Mouse (Mus musculus): ENCODE measurements around the gene Vamp8. TPM values are rescaled to one million over a fixed set of nuclear protein-coding genes. Genes with fewer than 3 reads are reported as not detected.
A peak's percentile ranks its signal among the peaks of the same experiment; 100 is the strongest.

Vamp8 gene
- total RNA-seq (2021), result 10 to 100 TPM; 51.8 to 52.7 TPM
- long read RNA-seq, experiment 1, transcript Vamp8-202 (2 exons, 2,076 nt), result minor isoform, 11 of 43 reads
- long read RNA-seq, experiment 1, transcript Vamp8-201 (3 exons, 820 nt), result major isoform, 32 of 43 reads
- long read RNA-seq, experiment 1, partial matches to known transcripts, result 0 of 43 reads
- long read RNA-seq, experiment 1, other reads (novel, unspliced or antisense), result 0 of 43 reads
- long read RNA-seq, experiment 2, transcript Vamp8-201 (3 exons, 820 nt), result major isoform, 34 of 43 reads
- long read RNA-seq, experiment 2, transcript Vamp8-202 (2 exons, 2,076 nt), result minor isoform, 7 of 43 reads
- long read RNA-seq, experiment 2, partial matches to known transcripts, result 1 of 43 reads
- long read RNA-seq, experiment 2, other reads (novel, unspliced or antisense), result 1 of 43 reads

- intact Hi-C loops (cut with DNase I; ENCODE audit: low total_unique reads), result no loop called here
Observed at GRCm38 (mm10) chr6:72389941-72390771, at the start of gene Vamp8. Gene Vamp8 (minus strand): TSS chr6:72390703.

DNA sequence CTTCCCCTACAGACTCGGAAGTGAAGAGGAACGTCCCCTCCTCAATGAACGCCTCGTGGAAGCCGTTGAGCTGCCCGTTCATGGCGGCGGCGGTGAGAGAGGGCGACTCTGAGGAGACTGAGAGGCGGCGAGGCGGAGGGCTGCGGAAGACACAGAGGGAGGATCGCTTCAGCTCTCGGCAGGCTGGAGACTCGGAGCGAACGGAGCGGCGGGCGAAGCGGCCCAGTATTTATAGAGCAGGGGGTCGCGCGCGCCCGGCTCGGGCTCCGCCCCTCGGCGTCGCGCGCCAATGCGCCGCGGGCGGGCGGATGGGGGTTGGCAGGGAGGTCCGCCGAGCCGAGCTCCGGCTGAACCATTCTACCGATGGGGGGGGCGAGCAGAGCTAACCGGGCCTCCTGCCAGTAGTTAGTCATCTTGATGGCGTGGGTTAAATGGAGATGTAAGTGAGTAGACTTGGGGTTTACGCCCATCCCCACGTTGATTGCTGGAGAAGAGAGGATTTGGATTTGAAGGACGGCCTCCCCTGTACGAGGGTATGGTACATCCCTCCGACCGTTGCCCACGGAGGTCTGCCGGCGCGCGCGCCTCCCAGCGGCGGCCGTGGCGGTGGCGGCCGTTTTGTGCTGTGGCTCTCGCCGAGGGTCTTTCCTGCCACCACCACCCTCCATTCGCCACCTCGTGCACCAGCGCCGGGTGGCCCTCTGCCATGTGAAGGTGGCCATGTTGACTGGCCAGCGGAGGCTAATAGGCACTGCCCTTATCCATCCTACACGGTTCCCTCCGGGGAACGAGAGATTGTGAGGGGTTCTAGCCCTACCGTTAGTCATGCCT lies 49.1 kb upstream of the Vamp8 start, which contains the start of gene Mat2a:
Mat2a (minus strand) TSS at position 204 of the 831 bp plus-strand sequence.
- DNase-seq, result peak; percentile 94
- intact Hi-C loops (cut with DNase I; ENCODE audit: low total_unique reads), result no loop called here

More at GRCm38 (mm10) chr6:72389941-72390771, at the start of gene Vamp8:
- peak; percentile 92 for DNase-seq

GRCm38 (mm10) chr6:72438862-72439354 lies 48.4 kb upstream of the Vamp8 start:
- DNase-seq, result peak; percentile 93
- intact Hi-C loops (cut with DNase I; ENCODE audit: low total_unique reads), result no loop called here

DNA sequence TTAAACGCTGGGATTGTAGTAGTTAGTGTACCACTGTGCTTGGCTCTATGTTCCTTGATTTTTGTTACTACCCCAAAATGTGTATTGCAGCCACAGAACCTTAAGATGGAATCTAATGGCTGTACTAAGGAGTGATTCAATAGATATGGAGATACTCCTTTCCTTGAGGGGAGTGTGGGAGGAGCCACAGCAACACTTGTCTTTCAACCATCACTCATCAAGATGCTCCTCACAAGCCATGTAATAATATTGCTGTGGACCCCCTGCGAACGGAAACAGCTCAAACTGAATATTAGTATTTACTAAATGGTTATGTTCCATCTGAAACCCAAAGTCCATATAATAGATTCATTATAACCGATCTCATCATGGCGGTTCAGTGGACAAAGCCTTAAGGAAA lies 47.7 kb upstream of the Vamp8 start:
- no peak for DNase-seq
- intact Hi-C loops (cut with DNase I; ENCODE audit: low total_unique reads), result no loop called here

GRCm38 (mm10) chr6:72432153-72432552 lies 41.6 kb upstream of the Vamp8 start:
- intact Hi-C loops (cut with DNase I; ENCODE audit: low total_unique reads), result no loop called here

DNA sequence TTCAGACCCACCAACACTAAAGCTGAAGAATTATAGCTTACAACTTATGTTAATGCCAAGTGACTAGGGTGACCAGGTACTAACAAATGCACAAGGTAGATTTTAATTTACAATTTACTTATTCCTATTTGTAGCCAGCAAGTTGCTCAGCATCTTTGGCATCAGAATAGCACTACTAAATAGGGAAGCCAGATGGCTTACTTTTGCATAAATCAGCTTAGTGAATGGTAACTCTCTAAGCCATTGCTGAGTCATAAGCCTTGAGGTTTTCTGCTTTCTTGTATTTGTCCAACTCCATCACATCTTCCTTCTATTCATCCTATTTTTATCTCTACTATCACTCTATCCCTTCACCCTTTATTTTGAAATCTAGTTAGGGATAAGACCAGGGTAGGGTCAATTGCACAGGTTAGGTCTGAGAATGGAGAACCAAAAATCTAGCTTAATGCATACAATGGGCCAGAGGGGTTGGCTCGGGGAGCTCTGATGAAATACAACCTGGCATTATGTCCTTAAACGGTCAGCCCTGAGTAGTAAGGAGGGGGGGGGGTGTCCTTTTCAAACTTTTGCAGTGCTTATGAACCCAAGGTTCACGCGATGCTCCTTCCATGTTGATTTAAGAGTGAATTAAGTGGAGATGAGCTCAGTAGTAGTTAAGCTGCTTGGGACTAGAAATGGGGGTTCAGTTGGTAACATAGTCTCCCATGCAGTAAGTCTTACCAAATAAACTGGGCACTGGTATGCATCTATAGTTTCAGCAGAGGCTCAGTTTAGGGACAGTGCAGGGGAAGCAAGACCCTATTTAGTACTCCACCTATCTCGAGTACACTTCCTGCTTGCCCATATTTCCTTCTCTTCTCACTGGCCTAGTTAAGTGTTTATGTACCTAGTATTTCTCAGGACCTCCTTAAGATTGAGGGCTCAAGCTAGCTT lies 40.8 kb upstream of the Vamp8 start:
- DNase-seq, result no peak
- intact Hi-C loops (cut with DNase I; ENCODE audit: low total_unique reads), result no loop called here

More at GRCm38 (mm10) chr6:72432153-72432552, 41.6 kb upstream of the Vamp8 start:
- DNase-seq, result no peak

GRCm38 (mm10) chr6:72429061-72429842 lies 38.7 kb upstream of the Vamp8 start:
- DNase-seq, result no peak
- intact Hi-C loops (cut with DNase I; ENCODE audit: low total_unique reads), result loop anchor here (2.0 kb wide), 1 partner anchor 104 kb away; no protein-coding TSS in a partner anchor

DNA sequence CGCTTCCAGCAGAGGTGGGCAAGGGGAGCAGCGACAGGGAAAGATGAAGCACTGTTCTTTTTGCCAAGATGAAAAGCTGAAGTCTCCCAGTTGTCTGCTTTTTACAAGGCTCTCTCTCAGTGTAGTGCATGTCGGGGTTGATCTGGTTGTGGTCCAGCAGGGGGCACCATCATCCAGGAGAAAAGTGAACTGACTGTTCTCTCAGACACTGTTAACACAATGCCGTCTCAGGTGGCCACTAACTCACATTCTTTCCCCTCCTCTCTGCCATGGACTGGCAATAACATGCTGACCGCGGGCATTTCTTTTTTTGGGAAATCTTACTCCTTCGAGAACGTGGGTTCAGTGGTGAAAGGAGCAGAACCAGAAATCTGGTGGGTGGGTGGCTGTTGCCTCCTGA lies 37.5 kb upstream of the Vamp8 start:
- intact Hi-C loops (cut with DNase I; ENCODE audit: low total_unique reads), result loop anchor here (2.0 kb wide), 1 partner anchor 105 kb away; no protein-coding TSS in a partner anchor
- peak; percentile 71 for DNase-seq

DNA sequence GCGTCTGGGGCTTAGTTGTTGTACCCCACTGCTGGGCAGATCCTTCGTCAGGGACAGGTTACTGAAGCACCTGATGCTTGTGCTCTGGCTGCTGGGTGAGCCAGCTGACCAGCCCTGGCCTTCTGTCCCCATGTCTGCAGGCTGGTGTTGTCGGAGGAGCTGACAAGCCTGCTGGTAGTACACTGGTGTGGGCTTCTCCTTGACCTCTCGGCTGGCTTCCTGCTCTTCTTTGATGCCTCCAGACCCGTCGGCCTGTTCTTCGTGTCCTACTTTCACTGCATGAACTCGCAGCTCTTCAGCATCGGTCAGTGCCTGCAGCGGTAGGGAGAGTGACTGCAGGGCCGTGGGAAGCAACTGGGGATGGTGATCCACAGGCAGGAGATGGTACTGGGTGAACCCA lies 35.1 kb upstream of the Vamp8 start:
- DNase-seq, result no peak
- intact Hi-C loops (cut with DNase I; ENCODE audit: low total_unique reads), result loop anchor here (2.0 kb wide), 1 partner anchor 141 kb away; no protein-coding TSS in a partner anchor

- DNase-seq, result no peak
- intact Hi-C loops (cut with DNase I; ENCODE audit: low total_unique reads), result no loop called here
Observed at GRCm38 (mm10) chr6:72420901-72421300, 30.4 kb upstream of the Vamp8 start.

GRCm38 (mm10) chr6:72419806-72420205 lies 29.3 kb upstream of the Vamp8 start:
- no peak for DNase-seq
- intact Hi-C loops (cut with DNase I; ENCODE audit: low total_unique reads), result no loop called here

DNA sequence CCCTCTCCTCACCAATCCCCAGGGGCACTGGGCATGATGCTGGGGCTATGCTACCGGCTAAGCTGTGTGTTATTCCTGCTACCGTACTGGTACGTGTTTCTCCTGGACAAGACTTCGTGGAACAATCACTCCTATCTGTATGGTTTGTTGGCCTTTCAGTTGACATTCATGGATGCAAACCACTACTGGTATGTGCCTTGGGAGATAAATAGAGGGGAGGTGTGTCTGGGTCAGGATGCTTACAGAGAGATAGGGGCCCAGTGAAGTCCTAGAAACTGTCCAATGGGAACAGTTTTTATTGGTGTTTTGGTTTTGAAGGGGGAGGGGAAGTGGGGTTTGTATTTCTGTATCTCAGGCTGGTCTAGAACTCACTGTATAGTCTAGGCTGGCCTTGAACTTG lies 27.8 kb upstream of the Vamp8 start:
- intact Hi-C loops (cut with DNase I; ENCODE audit: low total_unique reads), result no loop called here
- no peak for DNase-seq

DNA sequence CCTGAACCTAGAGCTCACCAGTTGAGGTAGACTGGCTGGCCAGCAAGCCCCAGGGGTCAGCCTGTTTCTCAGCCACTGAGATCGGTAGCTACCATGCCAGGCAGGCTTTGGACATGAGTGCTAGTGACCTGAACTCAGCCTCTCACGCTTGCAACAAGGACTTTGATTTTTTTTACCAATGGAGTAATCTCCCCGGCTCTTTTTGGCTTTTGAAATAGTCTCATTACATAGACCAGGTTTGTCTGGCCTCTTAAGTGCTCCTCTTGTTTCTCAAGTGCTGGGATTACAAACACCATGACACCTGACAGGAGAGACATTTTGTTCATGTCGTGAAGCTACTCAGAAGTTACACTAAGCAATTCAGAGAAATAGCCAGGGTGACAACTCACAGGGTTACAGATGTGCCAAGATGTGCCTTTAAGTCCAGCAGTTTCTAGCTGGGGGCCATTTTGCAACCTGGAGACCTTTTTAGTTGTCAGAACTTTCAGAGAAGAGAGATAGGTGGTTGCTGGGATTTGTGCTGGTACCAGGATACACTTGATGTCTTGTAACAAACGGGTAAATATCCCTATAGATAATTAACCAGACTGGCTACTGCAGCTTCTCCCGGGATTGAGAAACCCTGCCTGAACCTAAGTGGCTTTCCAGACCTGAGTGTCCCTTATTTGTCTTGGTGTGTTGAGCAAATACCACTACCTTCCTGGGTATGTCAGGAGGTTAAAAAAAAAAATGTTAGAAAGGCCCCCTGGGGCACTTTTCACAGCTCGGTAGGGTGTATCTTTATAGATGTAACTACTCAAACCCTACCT lies 25.7 kb upstream of the Vamp8 start:
- intact Hi-C loops (cut with DNase I; ENCODE audit: low total_unique reads), result no loop called here
- DNase-seq, result no peak

DNA sequence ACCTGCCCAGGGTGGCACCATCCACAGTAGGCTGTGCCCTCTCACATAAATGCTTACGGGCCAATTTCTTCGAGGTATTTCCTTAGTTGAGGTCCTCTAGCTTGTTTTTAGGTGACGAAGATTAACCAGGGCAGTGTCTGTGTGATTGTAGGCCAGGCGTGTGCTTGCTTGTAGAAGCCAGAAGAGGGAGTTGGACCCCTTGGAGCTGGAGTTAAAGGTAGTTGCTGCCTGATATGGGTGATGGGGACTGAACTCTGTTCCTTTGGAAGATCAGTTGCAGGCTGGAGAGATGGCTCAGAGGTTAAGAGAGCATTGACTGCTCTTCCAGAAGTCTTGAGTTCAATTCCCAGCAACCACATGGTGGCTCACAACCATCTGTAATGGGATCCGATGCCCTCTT lies 24.7 kb upstream of the Vamp8 start:
- DNase-seq, result no peak
- intact Hi-C loops (cut with DNase I; ENCODE audit: low total_unique reads), result no loop called here

- intact Hi-C loops (cut with DNase I; ENCODE audit: low total_unique reads), result no loop called here
Observed at GRCm38 (mm10) chr6:72414076-72414756, 23.7 kb upstream of the Vamp8 start, which contains the start of gene Ggcx. Gene Ggcx (plus strand): TSS chr6:72414308.

GRCm38 (mm10) chr6:72410518-72410917 lies 20.0 kb upstream of the Vamp8 start:
- no peak for DNase-seq
- intact Hi-C loops (cut with DNase I; ENCODE audit: low total_unique reads), result no loop called here

More at GRCm38 (mm10) chr6:72414076-72414756, 23.7 kb upstream of the Vamp8 start, which contains the start of gene Ggcx:
- DNase-seq, result peak; percentile 97

Data from gastrocnemius, postnatal 14 days (tissue).